Mouse (Mus musculus): Measurements from ENCODE around the gene Otop3.

GRCm38 (mm10) chr11:115300745-115301144 is 33.8 kb upstream of the Otop3 start:
- TF ChIP-seq POLR2A (IDR thresholded peaks at IDR 0.05; ENCODE audit: borderline replicate concordance, low read depth, low read length) (no peak), CTCF (IDR thresholded peaks at IDR 0.05; ENCODE audit: low read depth, low read length) (no peak)
